Mouse (Mus musculus) colon, adult 2 months (tissue): Measurements from ENCODE around the gene Pdxdc1. TPM values are rescaled to one million over a fixed set of nuclear protein-coding genes. Genes with fewer than 3 reads are reported as not detected.

Experiments used
- polyA plus RNA-seq: library from polyadenylated mRNA; depleted of rRNA; stranded (reverse); fragments of >200 nt; gene quantifications from 2 replicates; pipeline ENCODE4 v1.2.3, GENCODE M21; 2012; rRNA removed

Pdxdc1 gene
- 248 and 303 TPM in 2 replicates for polyA plus RNA-seq

DNA sequence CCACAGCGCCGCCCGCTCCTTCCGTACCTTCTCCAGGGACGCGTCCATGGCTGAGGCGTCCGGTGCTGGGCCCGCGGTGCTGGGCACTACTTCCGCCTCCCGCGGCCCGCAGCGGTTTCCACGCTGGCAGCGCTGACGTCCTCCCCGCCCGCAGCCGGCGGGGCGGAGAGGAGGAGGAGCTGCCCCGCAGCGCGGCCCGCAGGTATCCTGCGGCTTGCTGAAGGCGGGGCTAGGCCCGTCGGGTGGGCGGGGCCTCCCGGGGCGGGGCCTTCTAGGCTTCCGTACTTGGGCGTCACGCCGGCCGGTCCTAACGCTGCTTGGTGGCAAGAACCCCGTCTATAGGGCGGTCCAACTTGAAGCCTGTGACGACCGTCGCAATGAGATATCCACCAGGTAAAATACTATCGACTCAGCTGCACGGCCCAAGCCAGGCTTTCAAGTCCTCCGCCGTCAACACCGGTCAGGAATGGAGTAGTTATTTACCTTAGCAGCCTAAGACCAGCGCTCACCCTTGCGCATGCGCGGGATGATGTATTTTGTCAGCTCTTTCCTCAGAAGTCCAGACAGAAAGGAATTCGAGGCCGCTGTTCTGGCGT, at the start of gene Pdxdc1, which contains the start of gene Mpv17l:
Gene Pdxdc1 (minus strand): TSS at position 244 of the 596 bp plus-strand sequence.
Gene Mpv17l (plus strand): TSS at position 274 of the 596 bp plus-strand sequence.

DNA sequence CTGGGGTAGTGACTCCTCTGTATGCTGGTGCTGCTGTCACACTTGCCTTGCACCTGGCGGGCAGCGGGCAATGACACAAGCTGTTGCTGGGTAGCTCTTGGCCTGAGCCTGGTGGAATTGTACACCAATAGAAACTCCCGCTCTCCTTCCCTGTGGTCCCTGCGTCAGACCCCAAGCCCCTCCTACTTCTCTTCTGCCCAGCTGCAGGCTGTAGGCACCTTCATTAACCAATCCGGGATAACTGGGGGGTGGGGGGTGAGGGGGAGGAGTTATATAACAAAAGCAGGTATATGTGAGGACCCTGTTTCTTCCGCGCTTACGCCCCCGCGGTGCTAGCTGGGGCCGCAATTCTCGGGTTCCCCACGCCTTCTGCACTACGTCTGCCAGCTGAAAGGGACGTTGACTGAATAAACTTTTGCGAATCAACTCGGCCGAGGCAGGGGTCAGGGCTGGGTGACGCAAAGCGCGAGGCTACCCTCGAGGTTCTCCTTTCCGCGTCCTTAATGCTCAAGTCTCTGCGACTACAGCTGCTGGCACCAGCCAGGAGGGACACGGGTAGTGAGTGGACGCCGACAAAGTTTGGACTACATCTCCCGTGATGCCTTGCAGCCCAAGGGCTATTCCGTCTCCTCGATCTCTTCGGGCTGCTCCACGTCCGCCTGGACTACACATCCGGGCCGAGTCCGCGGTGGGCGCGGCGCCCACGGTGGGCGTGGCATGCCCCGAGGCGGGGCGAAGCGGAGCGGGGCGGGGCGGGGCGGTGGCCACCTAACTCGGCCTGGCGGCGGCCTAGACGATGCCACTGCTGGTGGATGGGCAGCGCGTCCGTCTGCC, 84.2 kb downstream of the Pdxdc1 start, which contains the start of gene Ntan1:
Gene Ntan1 (plus strand): TSS at position 286 of the 834 bp plus-strand sequence.

Other genes starting within 250 kb of the Pdxdc1 start
- 5.8 and 7.0 TPM in 2 replicates for gene Parn, start 235.0 kb downstream of the Pdxdc1 start, polyA plus RNA-seq
- 26.0 and 28.7 TPM in 2 replicates for gene Bfar, start 231.3 kb downstream of the Pdxdc1 start, polyA plus RNA-seq
- gene 3110001I22Rik, start 231.2 kb downstream of the Pdxdc1 start, polyA plus RNA-seq, result 1.2 and 1.4 TPM in 2 replicates
- 182 and 199 TPM in 2 replicates for gene Pla2g10, start 172.1 kb downstream of the Pdxdc1 start, polyA plus RNA-seq
- 5.2 and 5.3 TPM in 2 replicates for gene Rrn3, start 122.4 kb downstream of the Pdxdc1 start, polyA plus RNA-seq
- 34.6 and 43.9 TPM in 2 replicates for gene Ntan1, start 84.3 kb downstream of the Pdxdc1 start, polyA plus RNA-seq
- 3.7 and 5.5 TPM in 2 replicates for gene Mpv17l, start within 50 bp of the Pdxdc1 start, polyA plus RNA-seq
- 0.56 and 0.66 TPM in 2 replicates for gene 2900011O08Rik, start 83.5 kb upstream of the Pdxdc1 start, polyA plus RNA-seq
- gene Ifitm7, start 83.8 kb upstream of the Pdxdc1 start, polyA plus RNA-seq, result not detected in 2 replicates